Mouse (Mus musculus): ENCODE measurements around the gene Ipp. TPM values are rescaled to one million over a fixed set of nuclear protein-coding genes. Genes with fewer than 3 reads are reported as not detected.

The Ipp gene
- polyA plus RNA-seq, 1 experiment from 2014 or later: 12.3 TPM

Other genes with a start within 250 kb of the Ipp start
- gene Mast2, start 43.4 kb upstream of the Ipp start, polyA plus RNA-seq (2015; fragmentation: Nextera tagmentation; extraction: Ambion mirVana): 35.3 and 39.4 TPM in 2 replicates
- 25.0 and 27.5 TPM in 2 replicates for gene Tmem69, start 48.4 kb downstream of the Ipp start, polyA plus RNA-seq (2015; fragmentation: Nextera tagmentation; extraction: Ambion mirVana)
- 18.1 and 18.5 TPM in 2 replicates for gene Gpbp1l1, start 50.1 kb downstream of the Ipp start, polyA plus RNA-seq (2015; fragmentation: Nextera tagmentation; extraction: Ambion mirVana)
- gene Ccdc17, start 89.1 kb downstream of the Ipp start, polyA plus RNA-seq (2015; fragmentation: Nextera tagmentation; extraction: Ambion mirVana): 4.8 and 5.4 TPM in 2 replicates
- gene Nasp, start 120.4 kb downstream of the Ipp start, polyA plus RNA-seq (2015; fragmentation: Nextera tagmentation; extraction: Ambion mirVana): 109 and 110 TPM in 2 replicates
- 666 and 678 TPM in 2 replicates for gene Akr1a1, start 144.1 kb downstream of the Ipp start, polyA plus RNA-seq (2015; fragmentation: Nextera tagmentation; extraction: Ambion mirVana)
- gene Prdx1, start 178.0 kb downstream of the Ipp start, polyA plus RNA-seq (2015; fragmentation: Nextera tagmentation; extraction: Ambion mirVana): 475 TPM in 2 replicates
- gene Mmachc, start 200.9 kb downstream of the Ipp start, polyA plus RNA-seq (2015; fragmentation: Nextera tagmentation; extraction: Ambion mirVana): 24.3 and 29.7 TPM in 2 replicates
- gene Ccdc163, start 201.0 kb downstream of the Ipp start, polyA plus RNA-seq (2015; fragmentation: Nextera tagmentation; extraction: Ambion mirVana): 16.6 and 19.3 TPM in 2 replicates
- 3.2 and 3.7 TPM in 2 replicates for gene Tesk2, start 213.4 kb downstream of the Ipp start, polyA plus RNA-seq (2015; fragmentation: Nextera tagmentation; extraction: Ambion mirVana)

Data from hindbrain, embryonic 13.5 days (tissue).